Mouse (Mus musculus): ENCODE measurements around the gene Ptprg. TPM values are rescaled to one million over a fixed set of nuclear protein-coding genes. Genes with fewer than 3 reads are reported as not detected.

Gene Ptprg
- polyA plus RNA-seq, 1 experiment from 2014 or later, result 20.8 TPM

GRCm38 (mm10) chr14:12162331-12162854, 609.1 kb downstream of the Ptprg start:
- H3K4me2 ChIP-seq (ENCODE audit: low read depth, low read length), result no peak overlapping the region
- H3K27me3 ChIP-seq (ENCODE audit: control insufficient read depth, insufficient read depth, low read length), result no peaks in the 10 kb centered on the region
- H3K27ac ChIP-seq (ENCODE audit: low read length), result peak overlapping the region; percentile 81
- H3K4me3 ChIP-seq (replicated peaks; ENCODE audit: low read length), result no peak overlapping the region
- peaks cover 9% of the 10 kb centered on the region for H3K4me1 ChIP-seq (ENCODE audit: control insufficient read depth, insufficient read depth, low read length)
- ATAC-seq (ENCODE audit: insufficient read depth, low FRiP score), result no peak
- H3K9me3 ChIP-seq (replicated peaks; ENCODE audit: control insufficient read depth, low read length), result no peaks in the 10 kb centered on the region
- 61% methylated on average over 5 of the region's 5 CpGs for WGBS
- H3K9ac ChIP-seq (ENCODE audit: low read length), result no peak overlapping the region
- H3K36me3 ChIP-seq (ENCODE audit: control insufficient read depth, insufficient read depth, low read length), result no peaks in the 10 kb centered on the region

GRCm38 (mm10) chr14:12163196-12163595, 609.9 kb downstream of the Ptprg start:
- Histone ChIP-seq H3K4me3 (replicated peaks; ENCODE audit: low read length) (no peak overlapping the region), H3K9me3 (replicated peaks; ENCODE audit: control insufficient read depth, low read length) (no peaks in the 10 kb centered on the region), H3K36me3 (ENCODE audit: control insufficient read depth, insufficient read depth, low read length) (no peaks in the 10 kb centered on the region), H3K27ac (ENCODE audit: low read length) (no peak overlapping the region), H3K9ac (ENCODE audit: low read length) (no peak overlapping the region), H3K27me3 (ENCODE audit: control insufficient read depth, insufficient read depth, low read length) (no peaks in the 10 kb centered on the region), H3K4me2 (ENCODE audit: low read depth, low read length) (no peak overlapping the region), H3K4me1 (ENCODE audit: control insufficient read depth, insufficient read depth, low read length) (peaks cover 9% of the 10 kb centered on the region)
- WGBS, result 58% methylated on average over 4 of the region's 4 CpGs
- ATAC-seq (ENCODE audit: insufficient read depth, low FRiP score), result no peak

GRCm38 (mm10) chr14:12167215-12167614, 613.9 kb downstream of the Ptprg start:
- Histone ChIP-seq H3K27me3 (ENCODE audit: control insufficient read depth, insufficient read depth, low read length) (no peaks in the 10 kb centered on the region), H3K9me3 (replicated peaks; ENCODE audit: control insufficient read depth, low read length) (no peaks in the 10 kb centered on the region), H3K4me1 (ENCODE audit: control insufficient read depth, insufficient read depth, low read length) (peaks cover 3% of the 10 kb centered on the region; the same call in 1 of the 2 replicates), H3K4me2 (ENCODE audit: low read depth, low read length) (no peak overlapping the region), H3K9ac (ENCODE audit: low read length) (no peak overlapping the region), H3K27ac (ENCODE audit: low read length) (no peak overlapping the region), H3K36me3 (ENCODE audit: control insufficient read depth, insufficient read depth, low read length) (no peaks in the 10 kb centered on the region), H3K4me3 (replicated peaks; ENCODE audit: low read length) (no peak overlapping the region)
- 0 out of 2 replicates have a peak, but pooled peaks have one; percentile 31 for ATAC-seq (ENCODE audit: insufficient read depth, low FRiP score)
- 82% methylated on average over 4 of the region's 4 CpGs for WGBS

- no peak overlapping the region for H3K4me3 ChIP-seq (replicated peaks; ENCODE audit: low read length)
- H3K27me3 ChIP-seq (ENCODE audit: control insufficient read depth, insufficient read depth, low read length), result no peaks in the 10 kb centered on the region
- no peak overlapping the region for H3K9ac ChIP-seq (ENCODE audit: low read length)
- no peak overlapping the region for H3K4me2 ChIP-seq (ENCODE audit: low read depth, low read length)
- ATAC-seq (ENCODE audit: insufficient read depth, low FRiP score), result no peak
- no peak overlapping the region for H3K27ac ChIP-seq (ENCODE audit: low read length)
- H3K36me3 ChIP-seq (ENCODE audit: control insufficient read depth, insufficient read depth, low read length), result no peaks in the 10 kb centered on the region
- no peaks in the 10 kb centered on the region for H3K9me3 ChIP-seq (replicated peaks; ENCODE audit: control insufficient read depth, low read length)
- H3K4me1 ChIP-seq (ENCODE audit: control insufficient read depth, insufficient read depth, low read length), result no peaks in the 10 kb centered on the region
- WGBS, result 83% methylated on average over 8 of the region's 8 CpGs
Measured at GRCm38 (mm10) chr14:12167651-12168050, 614.3 kb downstream of the Ptprg start.

GRCm38 (mm10) chr14:12177436-12177835, 624.1 kb downstream of the Ptprg start:
- Histone ChIP-seq H3K36me3 (ENCODE audit: control insufficient read depth, insufficient read depth, low read length) (no peaks in the 10 kb centered on the region), H3K27ac (ENCODE audit: low read length) (peak overlapping the region; percentile 8; the same call in 1 of the 2 replicates)
- no peak for ATAC-seq (ENCODE audit: insufficient read depth, low FRiP score)

GRCm38 (mm10) chr14:12178645-12179044, 625.3 kb downstream of the Ptprg start:
- H3K27me3 ChIP-seq (ENCODE audit: control insufficient read depth, insufficient read depth, low read length), result no peaks in the 10 kb centered on the region
- H3K9me3 ChIP-seq (replicated peaks; ENCODE audit: control insufficient read depth, low read length), result no peaks in the 10 kb centered on the region
- no peak overlapping the region for H3K27ac ChIP-seq (ENCODE audit: low read length)
- ATAC-seq (ENCODE audit: insufficient read depth, low FRiP score), result no peak
- no peak overlapping the region for H3K4me2 ChIP-seq (ENCODE audit: low read depth, low read length)
- H3K4me1 ChIP-seq (ENCODE audit: control insufficient read depth, insufficient read depth, low read length), result peaks cover 4% of the 10 kb centered on the region
- H3K9ac ChIP-seq (ENCODE audit: low read length), result no peak overlapping the region
- H3K36me3 ChIP-seq (ENCODE audit: control insufficient read depth, insufficient read depth, low read length), result no peaks in the 10 kb centered on the region
- no peak overlapping the region for H3K4me3 ChIP-seq (replicated peaks; ENCODE audit: low read length)
- WGBS, result 88% methylated on average over 1 of the region's 1 CpGs

More at GRCm38 (mm10) chr14:12177436-12177835, 624.1 kb downstream of the Ptprg start:
- H3K4me2 ChIP-seq (ENCODE audit: low read depth, low read length), result no peak overlapping the region
- no peaks in the 10 kb centered on the region for H3K27me3 ChIP-seq (ENCODE audit: control insufficient read depth, insufficient read depth, low read length)
- H3K9ac ChIP-seq (ENCODE audit: low read length), result no peak overlapping the region
- no peaks in the 10 kb centered on the region for H3K9me3 ChIP-seq (replicated peaks; ENCODE audit: control insufficient read depth, low read length)
- peaks cover 2% of the 10 kb centered on the region; the same call in 1 of the 2 replicates for H3K4me1 ChIP-seq (ENCODE audit: control insufficient read depth, insufficient read depth, low read length)
- H3K4me3 ChIP-seq (replicated peaks; ENCODE audit: low read length), result no peak overlapping the region
- 42% methylated on average over 5 of the region's 5 CpGs for WGBS

GRCm38 (mm10) chr14:12180116-12180515, 626.8 kb downstream of the Ptprg start:
- WGBS, result 63% methylated on average over 3 of the region's 3 CpGs
- no peak overlapping the region for H3K4me2 ChIP-seq (ENCODE audit: low read depth, low read length)
- H3K9ac ChIP-seq (ENCODE audit: low read length), result no peak overlapping the region
- H3K27me3 ChIP-seq (ENCODE audit: control insufficient read depth, insufficient read depth, low read length), result no peaks in the 10 kb centered on the region
- no peak overlapping the region for H3K27ac ChIP-seq (ENCODE audit: low read length)
- ATAC-seq (ENCODE audit: insufficient read depth, low FRiP score), result no peak
- H3K4me3 ChIP-seq (replicated peaks; ENCODE audit: low read length), result no peak overlapping the region
- H3K36me3 ChIP-seq (ENCODE audit: control insufficient read depth, insufficient read depth, low read length), result no peaks in the 10 kb centered on the region
- peaks cover 9% of the 10 kb centered on the region for H3K4me1 ChIP-seq (ENCODE audit: control insufficient read depth, insufficient read depth, low read length)
- no peaks in the 10 kb centered on the region for H3K9me3 ChIP-seq (replicated peaks; ENCODE audit: control insufficient read depth, low read length)

GRCm38 (mm10) chr14:12185040-12185439, 631.7 kb downstream of the Ptprg start:
- Histone ChIP-seq H3K9ac (ENCODE audit: low read length) (no peak overlapping the region), H3K9me3 (replicated peaks; ENCODE audit: control insufficient read depth, low read length) (no peaks in the 10 kb centered on the region), H3K4me1 (ENCODE audit: control insufficient read depth, insufficient read depth, low read length) (peaks cover 11% of the 10 kb centered on the region), H3K27ac (ENCODE audit: low read length) (no peak overlapping the region), H3K4me3 (replicated peaks; ENCODE audit: low read length) (no peak overlapping the region), H3K27me3 (ENCODE audit: control insufficient read depth, insufficient read depth, low read length) (no peaks in the 10 kb centered on the region), H3K36me3 (ENCODE audit: control insufficient read depth, insufficient read depth, low read length) (no peaks in the 10 kb centered on the region), H3K4me2 (ENCODE audit: low read depth, low read length) (no peak overlapping the region)
- no peak for ATAC-seq (ENCODE audit: insufficient read depth, low FRiP score)
- WGBS, result 72% methylated on average over 4 of the region's 4 CpGs

GRCm38 (mm10) chr14:12188352-12188751, 635.0 kb downstream of the Ptprg start:
- H3K4me1 ChIP-seq (ENCODE audit: control insufficient read depth, insufficient read depth, low read length), result peaks cover 11% of the 10 kb centered on the region
- no peaks in the 10 kb centered on the region for H3K36me3 ChIP-seq (ENCODE audit: control insufficient read depth, insufficient read depth, low read length)
- no peak overlapping the region for H3K4me3 ChIP-seq (replicated peaks; ENCODE audit: low read length)
- no peaks in the 10 kb centered on the region for H3K9me3 ChIP-seq (replicated peaks; ENCODE audit: control insufficient read depth, low read length)
- WGBS, result 25% methylated on average over 4 of the region's 4 CpGs
- no peaks in the 10 kb centered on the region for H3K27me3 ChIP-seq (ENCODE audit: control insufficient read depth, insufficient read depth, low read length)
- H3K4me2 ChIP-seq (ENCODE audit: low read depth, low read length), result no peak overlapping the region
- ATAC-seq (ENCODE audit: insufficient read depth, low FRiP score), result no peak
- no peak overlapping the region for H3K9ac ChIP-seq (ENCODE audit: low read length)
- peak overlapping the region; percentile 53 for H3K27ac ChIP-seq (ENCODE audit: low read length)
